Mouse (Mus musculus): ENCODE measurements around the gene Stx8.

GRCm38 (mm10) chr11:68200500-68200899 lies 234.5 kb downstream of the Stx8 start:
- TF ChIP-seq CTCF (IDR thresholded peaks at IDR 0.05; ENCODE audit: low read depth, low read length) (no peak), POLR2A (IDR thresholded peaks at IDR 0.05; ENCODE audit: insufficient read depth, low read length) (no peak)

All from ES-Bruce4 (cell line).